Mouse (Mus musculus) kidney, postnatal 25 days (tissue): Measurements from ENCODE around the gene Kif4.
A peak's percentile ranks its signal among the peaks of the same experiment; 100 is the strongest.

ENCODE experiments used
- DNase-seq, 2 experiments: peaks; one replicate each; pipeline ENCODE4 v3.0.0; 2021; ENCODE audit warnings: mixed read lengths in 2 of 2

Kif4 gene

GRCm38 (mm10) chrX:100734359-100734758, 108.8 kb downstream of the Kif4 start:
- peak; percentile 53 to 79 for DNase-seq

GRCm38 (mm10) chrX:100738918-100739317, 113.4 kb downstream of the Kif4 start:
- DNase-seq = peak; percentile 75 to 78

GRCm38 (mm10) chrX:100739443-100739842, 113.9 kb downstream of the Kif4 start:
- DNase-seq = no peak

- no peak for DNase-seq
Observed at GRCm38 (mm10) chrX:100740785-100741184, 115.2 kb downstream of the Kif4 start.

- DNase-seq = peak; percentile 50 to 53
Observed at GRCm38 (mm10) chrX:100741940-100742339, 116.4 kb downstream of the Kif4 start.

GRCm38 (mm10) chrX:100765855-100766254, 140.3 kb downstream of the Kif4 start:
- DNase-seq = no peak

GRCm38 (mm10) chrX:100767181-100767884, 141.8 kb downstream of the Kif4 start, which contains the start of gene Dlg3:
Dlg3 (plus strand) TSS chrX:100767722.
- peak in 1 of 2 experiments; percentile 17 for DNase-seq

- DNase-seq = no peak
Observed at GRCm38 (mm10) chrX:100767885-100768626, 142.5 kb downstream of the Kif4 start.

GRCm38 (mm10) chrX:100769281-100769680, 143.7 kb downstream of the Kif4 start:
- no peak for DNase-seq

- DNase-seq = peak; percentile 75 to 80
Observed at GRCm38 (mm10) chrX:100774341-100774811, 148.8 kb downstream of the Kif4 start.

GRCm38 (mm10) chrX:100775405-100775804, 149.9 kb downstream of the Kif4 start:
- no peak for DNase-seq

GRCm38 (mm10) chrX:100776494-100776893, 151.0 kb downstream of the Kif4 start:
- peak; percentile 48 to 69 for DNase-seq
